Mouse (Mus musculus): Measurements from ENCODE around the gene Ptprc.

GRCm38 (mm10) chr1:138206041-138206440 is 30.5 kb upstream of the Ptprc start:
- TF ChIP-seq CTCF (IDR thresholded peaks at IDR 0.05; ENCODE audit: control insufficient read depth, insufficient read depth, insufficient replicate concordance, low read depth, low read length) (no peak), POLR2A (IDR thresholded peaks at IDR 0.05; ENCODE audit: control insufficient read depth, low read depth, low read length) (no peak)

Data from testis, adult 2 months (tissue).